Mouse (Mus musculus) neural tube, embryonic 11.5 days (tissue): ENCODE data around the gene Smoc1. TPM values are rescaled to one million over a fixed set of nuclear protein-coding genes. Genes with fewer than 3 reads are reported as not detected.

Source experiments
- ATAC-seq: fragments of 200-750 bp; cut with Nextera tagmentation; 2 replicates; pipeline ENCODE4 v1.8.0; 2017; ENCODE audit warnings: moderate number of reproducible peaks, mild to moderate bottlenecking, moderate TSS enrichment, moderate library complexity; ENCODE audit not compliant: insufficient read depth, low FRiP score, low TSS enrichment
- DNase-seq: peaks from one replicate; pipeline ENCODE4 v3.0.0-alpha.2; 2015; ENCODE audit warnings: low spot score
- H3K27ac ChIP-seq: fragments of 300-500 bp; sonication (generic); 2 replicates; pipeline ENCODE4 v1.5.1; 2014; ENCODE audit warnings: low read depth, mild to moderate bottlenecking, low read length
- H3K27me3 ChIP-seq: fragments of 300-500 bp; sonication (generic); 2 replicates; pipeline ENCODE4 v1.6.1; 2014; ENCODE audit warnings: mild to moderate bottlenecking, low read length, mixed read lengths; ENCODE audit not compliant: control insufficient read depth, insufficient read depth
- H3K36me3 ChIP-seq: fragments of 300-500 bp; sonication (generic); 2 replicates; pipeline ENCODE4 v1.6.1; 2014; ENCODE audit warnings: mild to moderate bottlenecking, low read length, moderate library complexity, mixed read lengths; ENCODE audit not compliant: control insufficient read depth, insufficient read depth
- H3K4me1 ChIP-seq: fragments of 300-500 bp; sonication (generic); 2 replicates; pipeline ENCODE4 v1.6.1; 2014; ENCODE audit warnings: low read length, mixed read lengths; ENCODE audit not compliant: control insufficient read depth, insufficient read depth
- H3K4me2 ChIP-seq: fragments of 300-500 bp; sonication (generic); 2 replicates; pipeline ENCODE4 v1.6.1; 2014; ENCODE audit warnings: low read depth, mild to moderate bottlenecking, moderate library complexity
- H3K4me3 ChIP-seq: fragments of 300-500 bp; sonication (generic); 2 replicates; pipeline ENCODE4 v1.5.1; 2014; ENCODE audit warnings: low read depth, low read length
- H3K9ac ChIP-seq: fragments of 300-500 bp; sonication (generic); 2 replicates; pipeline ENCODE4 v1.6.1; 2014; ENCODE audit warnings: mild to moderate bottlenecking, low read length
- H3K9me3 ChIP-seq: fragments of 300-500 bp; sonication (generic); 2 replicates; pipeline ENCODE4 v1.6.1; 2016; ENCODE audit warnings: low read length; ENCODE audit not compliant: control insufficient read depth
- WGBS: fragments of 180-500 bp; shearing (Covaris S2); extraction: QIAGEN DNeasy Blood & Tissue Kit; methylation state at CpG from one replicate; pipeline ENCODE4 v1.1.7; 2014; 5-methylcytosine and 5-hydroxymethylcytosine counted together
- polyA plus RNA-seq: library from polyadenylated mRNA; unstranded; fragments of >200 nt; fragmentation: Nextera tagmentation; extraction: Ambion mirVana; gene quantifications from 2 replicates; pipeline ENCODE4 v1.2.1, GENCODE M21; 2014

Smoc1 gene
- polyA plus RNA-seq, 1 experiment from 2014 or later = 13.1 TPM

GRCm38 (mm10) chr12:81081031-81081430, 54.4 kb downstream of the Smoc1 start:
- ATAC-seq = no peak

GRCm38 (mm10) chr12:81083146-81083545, 56.5 kb downstream of the Smoc1 start:
- H3K9me3 ChIP-seq = peaks cover 3% of the 10 kb centered on the region; the same call in 1 of the 2 replicates
- no peaks in the 10 kb centered on the region for H3K36me3 ChIP-seq
- no peak for DNase-seq
- no peaks in the 10 kb centered on the region for H3K27me3 ChIP-seq
- H3K4me1 ChIP-seq = no peaks in the 10 kb centered on the region; the same call in 1 of the 2 replicates
- no peak overlapping the region for H3K27ac ChIP-seq
- 91% methylated on average over 5 of the region's 5 CpGs for WGBS
- no peak overlapping the region for H3K9ac ChIP-seq
- ATAC-seq = no peak
- no peak overlapping the region for H3K4me3 ChIP-seq
- H3K4me2 ChIP-seq = no peak overlapping the region

More at GRCm38 (mm10) chr12:81081031-81081430, 54.4 kb downstream of the Smoc1 start:
- H3K36me3 ChIP-seq = no peaks in the 10 kb centered on the region
- no peak overlapping the region for H3K4me2 ChIP-seq
- no peaks in the 10 kb centered on the region for H3K27me3 ChIP-seq
- no peak overlapping the region for H3K9ac ChIP-seq
- WGBS = 85% methylated on average over 3 of the region's 3 CpGs
- no peaks in the 10 kb centered on the region; the same call in 1 of the 2 replicates for H3K4me1 ChIP-seq
- DNase-seq = no peak
- peaks cover 3% of the 10 kb centered on the region; the same call in 1 of the 2 replicates for H3K9me3 ChIP-seq
- H3K4me3 ChIP-seq = no peak overlapping the region
- H3K27ac ChIP-seq = no peak overlapping the region

- WGBS = 77% methylated on average over 1 of the region's 1 CpGs
- Histone ChIP-seq H3K27me3 (no peaks in the 10 kb centered on the region), H3K4me1 (no peaks in the 10 kb centered on the region; the same call in 1 of the 2 replicates), H3K27ac (no peak overlapping the region), H3K9me3 (no peaks in the 10 kb centered on the region), H3K36me3 (no peaks in the 10 kb centered on the region), H3K9ac (no peak overlapping the region), H3K4me3 (no peak overlapping the region), H3K4me2 (no peak overlapping the region)
- DNase-seq (no peak), ATAC-seq (no peak)
Measured at GRCm38 (mm10) chr12:81085244-81085643, 58.6 kb downstream of the Smoc1 start.

- Histone ChIP-seq H3K4me2 (no peak overlapping the region), H3K4me3 (no peak overlapping the region), H3K9me3 (no peaks in the 10 kb centered on the region), H3K36me3 (no peaks in the 10 kb centered on the region), H3K27ac (no peak overlapping the region), H3K27me3 (no peaks in the 10 kb centered on the region), H3K4me1 (no peaks in the 10 kb centered on the region; the same call in 1 of the 2 replicates), H3K9ac (no peak overlapping the region)
- DNase-seq = no peak
- ATAC-seq = no peak
- WGBS = 71% methylated on average over 5 of the region's 5 CpGs
Measured at GRCm38 (mm10) chr12:81088131-81088530, 61.5 kb downstream of the Smoc1 start.

GRCm38 (mm10) chr12:81091641-81092040, 65.0 kb downstream of the Smoc1 start:
- Histone ChIP-seq H3K9ac (no peak overlapping the region), H3K9me3 (no peaks in the 10 kb centered on the region), H3K27ac (no peak overlapping the region), H3K27me3 (no peaks in the 10 kb centered on the region), H3K36me3 (no peaks in the 10 kb centered on the region), H3K4me3 (no peak overlapping the region), H3K4me1 (no peaks in the 10 kb centered on the region), H3K4me2 (no peak overlapping the region)
- DNase-seq = no peak
- WGBS = 85% methylated on average over 5 of the region's 5 CpGs
- ATAC-seq = no peak

- H3K27ac ChIP-seq = no peak overlapping the region
- WGBS = 81% methylated on average over 3 of the region's 3 CpGs
- ATAC-seq = no peak
- no peak overlapping the region for H3K4me3 ChIP-seq
- H3K9me3 ChIP-seq = no peaks in the 10 kb centered on the region
- H3K4me1 ChIP-seq = no peaks in the 10 kb centered on the region
- no peak overlapping the region for H3K4me2 ChIP-seq
- no peaks in the 10 kb centered on the region for H3K36me3 ChIP-seq
- no peak for DNase-seq
- H3K27me3 ChIP-seq = no peaks in the 10 kb centered on the region
- H3K9ac ChIP-seq = no peak overlapping the region
Measured at GRCm38 (mm10) chr12:81092641-81093040, 66.0 kb downstream of the Smoc1 start.

GRCm38 (mm10) chr12:81093211-81093610, 66.6 kb downstream of the Smoc1 start:
- ATAC-seq = no peak
- no peak overlapping the region for H3K27ac ChIP-seq
- DNase-seq = no peak
- no peaks in the 10 kb centered on the region for H3K4me1 ChIP-seq
- H3K9ac ChIP-seq = no peak overlapping the region
- no peaks in the 10 kb centered on the region for H3K36me3 ChIP-seq
- H3K9me3 ChIP-seq = no peaks in the 10 kb centered on the region
- H3K27me3 ChIP-seq = no peaks in the 10 kb centered on the region
- 51% methylated on average over 7 of the region's 7 CpGs for WGBS
- H3K4me2 ChIP-seq = no peak overlapping the region
- no peak overlapping the region for H3K4me3 ChIP-seq

- H3K4me1 ChIP-seq = no peaks in the 10 kb centered on the region
- DNase-seq = no peak
- H3K27me3 ChIP-seq = no peaks in the 10 kb centered on the region
- H3K9ac ChIP-seq = no peak overlapping the region
- WGBS = 45% methylated on average over 11 of the region's 11 CpGs
- H3K36me3 ChIP-seq = no peaks in the 10 kb centered on the region
- ATAC-seq = no peak
- H3K4me3 ChIP-seq = no peak overlapping the region
- H3K9me3 ChIP-seq = no peaks in the 10 kb centered on the region
- H3K27ac ChIP-seq = no peak overlapping the region
- H3K4me2 ChIP-seq = no peak overlapping the region
Measured at GRCm38 (mm10) chr12:81094766-81095405, 68.3 kb downstream of the Smoc1 start.

GRCm38 (mm10) chr12:81097267-81097666, 70.7 kb downstream of the Smoc1 start:
- DNase-seq (no peak), ATAC-seq (no peak)
- Histone ChIP-seq H3K4me3 (no peak overlapping the region), H3K9me3 (no peaks in the 10 kb centered on the region), H3K4me2 (no peak overlapping the region), H3K9ac (no peak overlapping the region), H3K4me1 (no peaks in the 10 kb centered on the region), H3K36me3 (no peaks in the 10 kb centered on the region), H3K27ac (no peak overlapping the region), H3K27me3 (no peaks in the 10 kb centered on the region)
- WGBS = 65% methylated on average over 7 of the region's 7 CpGs
